Mouse (Mus musculus): ENCODE results near the gene Cpa4.

Gene Cpa4

DNA sequence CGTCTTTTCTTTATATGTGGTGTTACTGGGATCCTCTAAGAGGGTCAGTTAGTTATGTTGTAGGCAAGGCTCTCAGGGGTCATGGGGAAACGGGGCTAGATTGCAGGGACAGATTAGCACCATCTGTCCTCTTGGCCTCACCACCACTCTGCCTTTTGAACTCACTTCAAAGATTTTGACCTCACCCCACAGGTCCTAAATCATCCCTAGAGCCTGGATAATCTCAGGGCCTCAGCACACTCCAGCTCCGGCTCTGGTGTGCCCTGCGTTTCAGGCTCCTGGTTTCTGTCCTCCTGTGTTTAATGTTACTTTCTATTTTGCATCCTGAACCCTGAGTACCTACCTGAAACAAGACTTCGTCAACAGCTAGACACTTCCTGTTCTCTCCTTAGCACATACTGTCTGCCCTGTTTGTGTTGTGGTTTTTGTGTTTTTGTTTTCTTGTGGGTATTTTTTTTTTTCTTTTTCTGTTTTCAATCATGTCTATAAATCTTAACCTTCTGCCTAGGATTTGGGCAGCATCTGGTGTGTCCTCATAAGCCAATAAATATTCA, 23.8 kb downstream of the Cpa4 start:
- no peak for DNase-seq (ENCODE audit: low spot score in 2 of 2)

- DNase-seq (ENCODE audit: low spot score in 2 of 2) = no peak
Observed at GRCm38 (mm10) chr6:30592417-30592974, 24.3 kb downstream of the Cpa4 start.

DNA sequence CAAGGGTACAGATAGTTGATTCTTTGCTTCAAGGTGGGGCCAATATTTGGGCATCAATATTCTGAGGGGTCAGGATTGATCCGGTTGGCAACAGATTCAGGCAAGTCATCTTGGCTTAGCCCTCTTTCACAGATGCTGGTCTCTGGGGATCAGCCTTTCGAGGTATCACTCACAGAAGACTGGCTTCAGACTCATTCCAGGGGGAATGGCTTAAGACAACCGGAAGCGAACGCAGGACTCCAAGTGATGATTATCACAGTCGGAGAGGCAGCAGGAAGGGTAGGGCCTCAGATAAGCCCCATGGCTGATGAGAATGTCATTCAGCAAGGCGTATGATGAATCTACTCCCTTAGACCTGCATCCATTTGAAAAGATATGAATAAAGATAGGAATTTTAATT, 26.2 kb downstream of the Cpa4 start:
- DNase-seq (ENCODE audit: low spot score in 2 of 2) = no peak

GRCm38 (mm10) chr6:30596230-30596898, 28.2 kb downstream of the Cpa4 start:
- DNase-seq (ENCODE audit: low spot score in 2 of 2) = no peak

GRCm38 (mm10) chr6:30600033-30600432, 31.9 kb downstream of the Cpa4 start:
- DNase-seq (ENCODE audit: low spot score in 2 of 2) = no peak

DNA sequence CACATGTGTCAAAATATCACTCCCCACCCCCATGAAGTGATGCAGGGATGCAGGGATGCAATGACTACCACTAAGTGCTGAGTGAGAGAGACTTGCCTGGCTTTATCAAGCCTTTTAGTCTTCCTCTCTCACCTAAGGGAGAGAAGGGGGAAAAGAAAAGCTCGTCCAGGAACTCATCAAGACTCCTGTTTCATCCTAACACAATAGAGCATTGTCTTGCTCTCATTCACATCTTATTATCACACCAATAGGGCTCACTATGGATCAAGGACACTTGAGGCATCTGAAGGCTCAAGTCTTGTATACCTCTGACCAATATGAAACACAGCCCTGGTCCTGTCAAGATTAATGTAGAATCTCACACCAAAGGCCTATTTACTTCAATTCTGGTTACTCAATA, 32.8 kb downstream of the Cpa4 start:
- no peak for DNase-seq (ENCODE audit: low spot score in 2 of 2)

DNA sequence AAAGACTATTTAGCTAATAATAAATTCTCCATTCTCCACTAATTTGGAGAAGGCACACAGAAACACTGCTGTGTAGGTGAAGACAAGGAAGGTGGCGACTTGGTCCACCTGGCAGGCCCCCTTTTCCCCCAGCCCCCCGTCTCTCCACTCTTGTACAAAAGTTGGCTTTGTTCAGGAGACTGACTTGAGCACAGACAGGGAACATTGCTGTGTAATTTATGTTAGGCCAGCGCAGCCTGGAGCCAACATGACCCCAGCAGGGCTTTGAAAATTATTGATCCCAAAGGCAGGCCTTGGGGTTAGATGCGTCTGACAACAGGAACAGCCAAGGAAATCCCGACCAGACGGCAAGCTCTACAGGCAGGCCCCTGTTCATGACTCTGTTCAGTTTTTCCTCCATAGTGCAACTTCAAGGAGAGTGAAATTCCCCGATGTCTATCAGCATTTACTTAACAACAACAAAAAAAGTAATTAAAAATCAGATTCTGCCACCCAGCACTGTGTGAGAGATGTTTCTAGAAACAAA, 36.2 kb downstream of the Cpa4 start:
- DNase-seq (ENCODE audit: low spot score in 2 of 2) = no peak

- DNase-seq (ENCODE audit: low spot score in 2 of 2) = no peak
Observed at GRCm38 (mm10) chr6:30605111-30605510, 36.9 kb downstream of the Cpa4 start.

DNA sequence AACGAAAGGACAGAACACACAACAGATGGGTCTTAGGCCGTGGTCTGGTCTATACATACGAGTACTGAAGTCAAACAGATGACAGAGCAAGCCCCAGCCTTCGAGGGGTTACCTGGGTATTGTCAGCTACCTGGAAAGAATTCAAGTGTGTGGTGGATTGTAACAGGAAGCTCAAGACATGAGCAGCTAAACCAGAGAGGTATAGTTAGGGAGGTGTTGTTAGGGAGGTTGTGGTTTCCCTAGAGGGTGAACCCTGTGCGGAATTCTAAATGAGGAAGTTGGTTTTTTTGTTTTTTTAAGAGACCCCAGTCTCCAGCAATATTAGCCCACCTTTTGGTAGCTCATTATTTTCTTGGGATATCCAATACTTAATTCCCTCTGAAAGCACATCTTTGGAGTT, 37.5 kb downstream of the Cpa4 start:
- DNase-seq (ENCODE audit: low spot score in 2 of 2) = no peak

GRCm38 (mm10) chr6:30610710-30611109, 42.5 kb downstream of the Cpa4 start, which contains the start of gene Cpa5:
TSS of gene Cpa5 (plus strand) at chr6:30611010.
- DNase-seq (ENCODE audit: low spot score in 2 of 2) = no peak

- no peak for DNase-seq (ENCODE audit: low spot score in 2 of 2)
Observed at GRCm38 (mm10) chr6:30611212-30611611, 43.0 kb downstream of the Cpa4 start.

DNA sequence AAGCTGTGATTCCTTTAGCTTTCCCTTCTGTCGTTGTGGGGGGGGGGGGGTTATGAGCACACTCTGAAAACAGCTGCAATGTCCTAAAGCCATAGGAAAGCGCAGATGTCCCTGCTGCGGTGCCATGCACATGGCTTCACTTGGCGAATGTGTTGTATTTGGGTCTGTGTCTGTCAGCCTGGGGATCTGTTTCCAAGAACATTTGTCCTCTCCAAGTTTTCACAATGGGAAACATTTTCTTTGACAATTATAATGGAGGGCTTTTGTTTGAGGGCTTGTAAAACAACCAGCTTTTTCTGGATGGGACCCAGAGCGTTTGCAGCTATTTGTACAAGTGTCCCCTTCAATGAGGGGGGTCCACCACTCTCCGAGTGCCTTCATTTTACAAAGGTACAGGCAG, 46.1 kb downstream of the Cpa4 start:
- no peak for DNase-seq (ENCODE audit: low spot score in 2 of 2)

GRCm38 (mm10) chr6:30615741-30616140, 47.6 kb downstream of the Cpa4 start:
- DNase-seq (ENCODE audit: low spot score in 2 of 2) = no peak

DNA sequence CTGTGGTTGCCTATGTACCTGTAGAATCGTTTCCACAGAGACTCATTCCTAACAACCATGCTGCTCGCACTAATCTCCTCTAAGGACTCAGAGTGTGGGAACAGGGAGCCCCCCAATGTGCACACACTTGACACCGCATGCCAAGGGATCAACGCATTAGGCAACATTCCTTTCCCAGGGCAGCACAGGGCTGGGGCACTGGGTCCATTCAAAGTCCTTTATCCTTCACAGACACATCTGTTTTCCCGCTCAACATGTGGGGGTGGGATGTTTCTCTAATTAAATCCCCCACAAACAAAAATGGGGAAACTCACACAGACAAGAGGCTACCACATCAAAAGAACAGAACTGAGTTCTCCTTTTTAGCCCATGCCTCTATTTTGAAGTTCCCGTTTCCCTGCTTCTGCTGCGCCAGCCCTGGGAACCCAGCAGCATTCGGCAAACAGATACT, 48.3 kb downstream of the Cpa4 start:
- no peak for DNase-seq (ENCODE audit: low spot score in 2 of 2)

GRCm38 (mm10) chr6:30617020-30617958, 49.1 kb downstream of the Cpa4 start:
- no peak for DNase-seq (ENCODE audit: low spot score in 2 of 2)

GRCm38 (mm10) chr6:30617959-30618590, 49.9 kb downstream of the Cpa4 start:
- DNase-seq (ENCODE audit: low spot score in 2 of 2) = peak; percentile 47 to 72

DNA sequence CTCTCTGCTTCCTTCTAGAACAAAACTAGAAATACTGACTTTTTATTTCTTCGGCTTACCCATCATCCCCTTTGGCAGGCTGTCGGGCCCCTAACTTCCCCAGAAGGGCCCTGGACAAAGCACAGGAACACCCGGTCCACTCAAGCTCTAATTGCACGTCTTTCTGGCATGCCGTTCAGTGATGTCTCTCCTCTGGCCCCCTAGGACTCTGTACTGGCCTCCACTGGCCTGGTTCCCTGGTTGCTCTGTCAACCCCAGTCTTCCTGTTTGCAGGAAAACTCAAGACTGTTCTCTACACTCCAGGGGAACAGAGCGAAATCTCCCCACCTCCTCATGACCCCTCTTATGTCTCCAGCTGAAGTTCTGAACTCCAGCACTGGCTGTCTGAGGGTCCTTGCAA, 50.6 kb downstream of the Cpa4 start:
- DNase-seq (ENCODE audit: low spot score in 2 of 2) = no peak

DNA sequence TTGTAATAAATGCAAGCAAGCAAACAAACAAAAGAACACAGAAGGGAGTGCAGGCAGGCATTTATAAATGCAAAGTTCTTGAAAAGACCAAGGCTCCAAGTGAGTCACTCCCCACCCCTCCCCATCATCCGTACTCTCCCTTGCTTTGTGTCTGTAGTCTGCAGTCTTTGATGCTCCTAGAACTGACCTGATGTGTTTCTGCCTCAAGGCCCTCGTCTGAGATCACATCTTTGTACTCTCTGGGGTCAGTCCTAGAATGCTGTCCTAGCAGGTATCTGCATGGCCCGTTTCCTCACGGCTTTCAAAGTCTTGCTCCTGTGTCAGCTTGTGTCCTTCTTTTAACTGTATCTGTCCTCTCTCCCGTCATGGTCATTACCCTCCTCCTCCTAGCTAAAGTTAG, 51.4 kb downstream of the Cpa4 start:
- no peak for DNase-seq (ENCODE audit: low spot score in 2 of 2)

- DNase-seq (ENCODE audit: low spot score in 2 of 2) = no peak
Observed at GRCm38 (mm10) chr6:30620591-30620990, 52.4 kb downstream of the Cpa4 start.

GRCm38 (mm10) chr6:30620994-30621393, 52.8 kb downstream of the Cpa4 start:
- no peak for DNase-seq (ENCODE audit: low spot score in 2 of 2)

DNA sequence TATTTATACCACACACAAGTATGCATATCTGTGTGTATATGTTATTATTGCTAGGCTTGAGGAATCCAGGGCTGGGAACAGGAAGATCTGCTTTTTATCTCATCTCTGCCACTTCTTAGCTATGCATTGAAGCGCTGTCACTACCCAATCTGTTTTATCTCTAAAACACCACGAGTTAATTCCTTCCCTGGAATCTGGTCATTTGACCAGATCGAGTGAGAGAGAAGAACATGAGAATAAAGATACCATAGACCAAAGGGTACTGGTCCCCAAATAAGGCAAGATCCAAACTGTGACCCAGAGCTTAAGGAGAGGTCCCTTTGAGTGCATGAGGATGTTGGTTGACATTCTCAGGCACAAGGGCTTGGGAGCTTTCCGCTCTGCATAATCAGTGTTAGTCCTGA, 53.8 kb downstream of the Cpa4 start:
- no peak for DNase-seq (ENCODE audit: low spot score in 2 of 2)

GRCm38 (mm10) chr6:30624763-30625162, 56.6 kb downstream of the Cpa4 start:
- no peak for DNase-seq (ENCODE audit: low spot score in 2 of 2)

All from right cerebral cortex, postnatal 36 days (tissue).